Mouse (Mus musculus) urinary bladder, adult 2 months (tissue): ENCODE data around the gene Tango6. TPM values are rescaled to one million over a fixed set of nuclear protein-coding genes. Genes with fewer than 3 reads are reported as not detected.
"Not testable (repeated sequence)": the region's sequence is repeated elsewhere in the genome, so short reads cannot be mapped to it uniquely, and the experiment has no call there.

Experiments
- DNase-seq: peaks from one replicate; pipeline ENCODE4 v3.0.0; 2022; ENCODE audit warnings: low spot score
- polyA plus RNA-seq: library from polyadenylated mRNA; depleted of rRNA; stranded (reverse); fragments of >200 nt; gene quantifications from 2 replicates; pipeline ENCODE4 v1.2.3, GENCODE M21; 2012

Tango6 gene
- polyA plus RNA-seq, 1 experiment, result 4.4 TPM

- DNase-seq, result no peak
Measured at GRCm38 (mm10) chr8:106761317-106761716, 78.4 kb downstream of the Tango6 start.

GRCm38 (mm10) chr8:106761867-106762523 lies 79.1 kb downstream of the Tango6 start:
- DNase-seq, result no peak

- DNase-seq, result no peak
Measured at GRCm38 (mm10) chr8:106764529-106764928, 81.7 kb downstream of the Tango6 start.

GRCm38 (mm10) chr8:106765570-106765969 lies 82.7 kb downstream of the Tango6 start:
- no peak for DNase-seq

- no peak for DNase-seq
Measured at GRCm38 (mm10) chr8:106766736-106767135, 83.9 kb downstream of the Tango6 start.

GRCm38 (mm10) chr8:106769147-106769805 lies 86.4 kb downstream of the Tango6 start:
- no peak for DNase-seq

- no peak for DNase-seq
Measured at GRCm38 (mm10) chr8:106770596-106771179, 87.8 kb downstream of the Tango6 start.

GRCm38 (mm10) chr8:106772094-106772493 lies 89.2 kb downstream of the Tango6 start:
- no peak for DNase-seq

GRCm38 (mm10) chr8:106772501-106772900 lies 89.6 kb downstream of the Tango6 start:
- no peak for DNase-seq

- no peak for DNase-seq
Measured at GRCm38 (mm10) chr8:106774567-106775320, 91.9 kb downstream of the Tango6 start.

GRCm38 (mm10) chr8:106789623-106790022 lies 106.8 kb downstream of the Tango6 start:
- no peak for DNase-seq

GRCm38 (mm10) chr8:106794820-106795219 lies 112.0 kb downstream of the Tango6 start:
- DNase-seq, result no peak

- DNase-seq, result no peak
Measured at GRCm38 (mm10) chr8:106799821-106800220, 117.0 kb downstream of the Tango6 start.

- DNase-seq, result no peak
Measured at GRCm38 (mm10) chr8:106801261-106801660, 118.4 kb downstream of the Tango6 start.

GRCm38 (mm10) chr8:106802384-106803137 lies 119.7 kb downstream of the Tango6 start:
- not testable (repeated sequence) for DNase-seq

- DNase-seq, result no peak
Measured at GRCm38 (mm10) chr8:106805859-106806258, 123.0 kb downstream of the Tango6 start.

GRCm38 (mm10) chr8:106807461-106807860 lies 124.6 kb downstream of the Tango6 start:
- DNase-seq, result no peak

- no peak for DNase-seq
Measured at GRCm38 (mm10) chr8:106809726-106810125, 126.9 kb downstream of the Tango6 start.

- DNase-seq, result no peak
Measured at GRCm38 (mm10) chr8:106810406-106810805, 127.5 kb downstream of the Tango6 start.

- DNase-seq, result no peak
Measured at GRCm38 (mm10) chr8:106812560-106812959, 129.7 kb downstream of the Tango6 start.

GRCm38 (mm10) chr8:106816431-106817170 lies 133.7 kb downstream of the Tango6 start:
- no peak for DNase-seq
